Mouse (Mus musculus) limb, embryonic 14.5 days (tissue): ENCODE data around the gene Ssbp3. TPM values are rescaled to one million over a fixed set of nuclear protein-coding genes. Genes with fewer than 3 reads are reported as not detected.

ENCODE experiments used
- ATAC-seq: fragments of 200-750 bp; cut with Nextera tagmentation; 2 replicates; pipeline ENCODE4 v1.8.0; 2017; ENCODE audit warnings: low read depth, moderate number of reproducible peaks, moderate TSS enrichment; ENCODE audit not compliant: low FRiP score
- DNase-seq: peaks from one replicate; pipeline ENCODE4 v3.0.0-alpha.2; 2015; ENCODE audit warnings: low spot score
- H3K27ac ChIP-seq: fragments of 300-500 bp; sonication (generic); replicated peaks from 2 replicates; pipeline ENCODE4 v1.5.1; 2014; ENCODE audit warnings: low read depth, mild to moderate bottlenecking, low read length, moderate library complexity, mixed read lengths
- H3K27me3 ChIP-seq: fragments of 300-500 bp; sonication (generic); 2 replicates; pipeline ENCODE4 v1.6.1; 2014; ENCODE audit warnings: low read length, mixed read lengths; ENCODE audit not compliant: control insufficient read depth, insufficient read depth
- H3K36me3 ChIP-seq: fragments of 300-500 bp; sonication (generic); 2 replicates; pipeline ENCODE4 v1.6.1; 2014; ENCODE audit warnings: mild to moderate bottlenecking, low read length, moderate library complexity, mixed read lengths; ENCODE audit not compliant: control insufficient read depth, insufficient read depth
- H3K4me1 ChIP-seq: fragments of 300-500 bp; sonication (generic); 2 replicates; pipeline ENCODE4 v1.6.1; 2014; ENCODE audit warnings: antibody characterized with exemption, low read length, mixed read lengths; ENCODE audit not compliant: control insufficient read depth, insufficient read depth
- H3K4me2 ChIP-seq: fragments of 300-500 bp; sonication (generic); replicated peaks from 2 replicates; pipeline ENCODE4 v1.6.1; 2014; ENCODE audit warnings: low read depth, mild to moderate bottlenecking, low read length, moderate library complexity; ENCODE audit not compliant: severe bottlenecking
- H3K4me3 ChIP-seq: fragments of 300-500 bp; sonication (generic); replicated peaks from 2 replicates; pipeline ENCODE4 v1.5.1; 2014; ENCODE audit warnings: low read length
- H3K9ac ChIP-seq: fragments of 300-500 bp; sonication (generic); 2 replicates; pipeline ENCODE4 v1.6.1; 2014; ENCODE audit warnings: mild to moderate bottlenecking, low read depth, low read length, moderate library complexity; ENCODE audit not compliant: severe bottlenecking
- H3K9me3 ChIP-seq: fragments of 300-500 bp; sonication (generic); 2 replicates; pipeline ENCODE4 v1.6.1; 2016; ENCODE audit warnings: low read length; ENCODE audit not compliant: control insufficient read depth
- POLR2A ChIP-seq: fragments of 200-500 bp; IDR thresholded peaks from 2 replicates; pipeline ENCODE4 v1.8.0; 2012; ENCODE audit warnings: inconsistent platforms, mild to moderate bottlenecking, moderate library complexity, borderline replicate concordance; ENCODE audit not compliant: insufficient read depth, insufficient read length; ENCODE audit errors: extremely low read depth
- WGBS: fragments of 180-500 bp; shearing (Covaris S2); extraction: QIAGEN DNeasy Blood & Tissue Kit; methylation state at CpG from one replicate; pipeline ENCODE4 v1.1.7; 2014; 5-methylcytosine and 5-hydroxymethylcytosine counted together
- polyA plus RNA-seq, 2 experiments: library from polyadenylated mRNA; depleted of rRNA in 1 of 2; stranded (reverse) in 1 of 2; unstranded in 1 of 2; fragments of >200 nt; fragmentation: Nextera tagmentation in 1 of 2; extraction: Ambion mirVana in 1 of 2; gene quantifications; 2 replicates each; pipeline versions ENCODE4 v1.2.1 to v1.2.3; 2012 to 2014

Gene Ssbp3
- polyA plus RNA-seq, 2 experiments: 94.3 to 191 TPM

DNA sequence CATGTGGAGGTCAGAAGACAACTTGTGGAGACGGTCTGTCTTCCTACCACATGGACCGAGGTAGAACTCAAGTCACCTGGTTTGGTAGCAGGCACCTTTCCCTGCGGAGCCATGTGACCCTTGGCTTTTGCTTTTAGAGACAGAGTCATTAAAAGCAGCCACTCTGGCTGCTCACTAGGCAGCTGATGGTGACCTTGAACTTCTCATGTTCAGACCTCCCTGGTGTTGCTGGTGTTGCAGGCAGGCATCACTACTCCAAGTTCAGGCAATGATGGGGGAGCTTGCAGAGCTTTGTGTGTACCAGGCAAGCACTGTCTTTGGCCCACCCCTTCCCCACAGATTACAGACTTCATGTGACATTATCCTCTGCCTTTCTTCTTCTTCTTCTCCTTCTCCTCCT lies 11.0 kb upstream of the Ssbp3 start:
- Histone ChIP-seq H3K4me1 (no peaks in the 10 kb centered on the region; the same call in 1 of the 2 replicates), H3K27me3 (no peaks in the 10 kb centered on the region), H3K4me3 (no peak overlapping the region), H3K36me3 (no peaks in the 10 kb centered on the region), H3K9ac (no peak overlapping the region), H3K9me3 (no peaks in the 10 kb centered on the region), H3K27ac (no peak overlapping the region), H3K4me2 (no peak overlapping the region)
- WGBS: 47% methylated on average over 3 of the region's 3 CpGs
- no peak for TF ChIP-seq POLR2A
- DNase-seq (no peak), ATAC-seq (no peak)

DNA sequence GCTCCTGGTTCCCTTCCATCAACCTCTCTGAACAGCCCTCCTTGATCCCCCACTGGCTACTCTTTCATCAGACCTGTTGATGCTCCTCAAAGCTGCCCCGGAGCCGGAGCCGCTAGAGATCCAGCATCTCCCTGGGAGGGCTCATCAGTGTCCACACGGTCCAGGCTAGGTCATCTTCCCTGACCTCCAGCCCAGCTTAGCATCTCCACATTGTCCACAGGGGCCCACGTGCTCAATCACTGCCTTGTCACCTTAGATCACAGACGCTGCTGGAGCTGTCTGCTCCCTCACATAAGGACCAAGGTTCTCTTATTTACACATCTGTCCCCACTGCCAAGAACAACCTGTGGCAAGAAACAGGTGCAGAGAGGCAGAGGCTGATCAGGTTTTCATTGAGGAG lies 9.8 kb upstream of the Ssbp3 start:
- no peak for DNase-seq
- TF ChIP-seq POLR2A: no peak
- Histone ChIP-seq H3K4me2 (no peak overlapping the region), H3K4me1 (no peaks in the 10 kb centered on the region; the same call in 1 of the 2 replicates), H3K9me3 (no peaks in the 10 kb centered on the region), H3K36me3 (no peaks in the 10 kb centered on the region), H3K27me3 (no peaks in the 10 kb centered on the region), H3K27ac (no peak overlapping the region), H3K4me3 (no peak overlapping the region), H3K9ac (no peak overlapping the region)
- WGBS: 38% methylated on average over 6 of the region's 6 CpGs
- ATAC-seq: no peak

DNA sequence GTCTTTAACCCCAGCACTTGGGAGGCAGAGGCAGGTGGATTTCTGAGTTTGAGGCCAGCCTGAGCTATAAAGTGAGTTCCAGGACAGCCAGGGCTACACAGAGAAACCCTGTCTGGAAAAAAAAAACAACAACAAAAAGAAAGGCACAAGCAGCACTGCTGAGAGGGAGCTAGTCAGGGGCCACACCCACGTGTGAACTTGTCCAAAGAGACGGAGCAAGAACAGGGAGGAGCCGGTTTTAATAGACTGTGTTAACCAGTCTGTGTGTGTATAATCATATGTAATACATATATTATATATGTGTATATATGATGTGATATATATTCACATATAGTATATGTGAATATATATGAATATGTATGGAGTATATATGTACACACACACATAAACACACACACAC lies 8.9 kb upstream of the Ssbp3 start:
- no peak for ATAC-seq
- no peaks in the 10 kb centered on the region for H3K36me3 ChIP-seq
- no peak for DNase-seq
- no peak for TF ChIP-seq POLR2A
- no peak overlapping the region for H3K27ac ChIP-seq
- H3K9me3 ChIP-seq: no peaks in the 10 kb centered on the region
- no peak overlapping the region for H3K9ac ChIP-seq
- no peaks in the 10 kb centered on the region; the same call in 1 of the 2 replicates for H3K4me1 ChIP-seq
- H3K27me3 ChIP-seq: no peaks in the 10 kb centered on the region
- WGBS: 76% methylated on average over 3 of the region's 3 CpGs
- H3K4me2 ChIP-seq: no peak overlapping the region
- no peak overlapping the region for H3K4me3 ChIP-seq

DNA sequence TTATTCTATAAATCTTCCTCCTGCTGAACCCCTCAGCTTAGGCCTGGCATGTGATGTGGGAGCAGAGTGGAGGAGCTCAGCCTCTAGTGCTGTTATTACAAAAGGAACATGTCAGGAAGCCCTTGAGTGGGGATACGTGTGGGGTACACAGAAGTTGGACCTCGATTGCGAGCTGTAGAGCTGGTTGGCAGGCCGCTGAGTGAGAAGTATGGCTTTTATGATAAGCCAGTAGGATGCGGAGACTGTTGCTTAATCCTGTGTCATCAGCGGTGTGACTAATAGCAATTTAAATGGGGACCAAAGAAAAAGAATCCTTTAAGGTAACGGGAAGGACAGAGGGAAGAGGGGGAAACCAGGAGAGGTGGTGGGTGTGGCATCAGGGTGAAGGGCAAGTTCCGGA lies 8.3 kb upstream of the Ssbp3 start:
- DNase-seq (no peak), ATAC-seq (no peak)
- TF ChIP-seq POLR2A: no peak
- no peak overlapping the region for H3K4me3 ChIP-seq
- no peaks in the 10 kb centered on the region for H3K36me3 ChIP-seq
- no peak overlapping the region for H3K9ac ChIP-seq
- WGBS: 73% methylated on average over 8 of the region's 8 CpGs
- H3K4me1 ChIP-seq: peaks cover 4% of the 10 kb centered on the region
- no peak overlapping the region for H3K27ac ChIP-seq
- H3K27me3 ChIP-seq: no peaks in the 10 kb centered on the region
- no peaks in the 10 kb centered on the region for H3K9me3 ChIP-seq
- H3K4me2 ChIP-seq: no peak overlapping the region

DNA sequence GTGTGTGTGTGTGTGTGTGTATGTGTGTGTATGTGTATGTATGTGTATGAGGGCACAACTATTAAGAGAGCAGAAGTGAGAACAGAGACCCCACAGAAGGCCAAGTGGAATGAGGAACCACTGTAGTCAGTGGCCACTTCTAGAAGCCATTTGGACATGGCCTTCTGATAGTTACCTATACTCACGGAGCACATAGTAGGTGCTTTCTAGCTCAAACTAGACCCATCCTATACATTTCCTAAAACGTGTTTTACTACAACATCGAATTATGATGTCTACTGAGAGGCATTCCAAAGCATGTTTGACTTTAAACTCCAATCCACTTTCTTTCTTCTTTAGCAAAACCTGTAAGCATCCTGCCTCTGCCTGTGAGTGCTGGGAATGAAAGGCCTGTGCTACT lies 4.6 kb upstream of the Ssbp3 start:
- Histone ChIP-seq H3K4me3 (no peak overlapping the region), H3K9me3 (no peaks in the 10 kb centered on the region), H3K9ac (no peak overlapping the region), H3K27me3 (no peaks in the 10 kb centered on the region), H3K4me2 (no peak overlapping the region), H3K4me1 (peaks cover 32% of the 10 kb centered on the region), H3K36me3 (no peaks in the 10 kb centered on the region), H3K27ac (no peak overlapping the region)
- WGBS: 90% methylated on average over 3 of the region's 3 CpGs
- ATAC-seq: no peak
- no peak for TF ChIP-seq POLR2A
- DNase-seq: no peak
